In the genomic region with DNA sequence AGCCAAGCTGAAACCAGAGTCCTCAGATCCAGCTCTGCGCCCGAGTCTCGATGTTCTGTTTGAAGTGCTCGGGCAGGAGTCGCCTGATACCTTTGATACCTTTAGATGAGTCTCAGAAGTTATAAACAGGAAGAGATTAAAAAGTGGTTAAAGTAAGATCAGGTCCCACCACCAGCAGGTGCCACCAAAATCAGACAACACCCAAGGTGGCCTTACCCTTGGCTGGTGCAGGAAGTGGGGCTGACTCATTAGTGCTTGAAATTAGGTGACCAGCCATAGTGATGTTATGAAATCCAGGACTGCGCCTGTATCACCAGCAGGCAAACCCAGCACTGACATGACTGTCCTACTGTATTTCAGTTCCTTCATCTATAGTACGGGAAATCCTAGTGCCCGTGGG, we compare ENCODE assay signal across 24 mouse cellular contexts. TPM values are rescaled to one million over a fixed set of nuclear protein-coding genes. Genes with fewer than 3 reads are reported as not detected.
A peak's percentile ranks its signal among the peaks of the same experiment; 100 is the strongest.
DNase-seq lines count a peak whose midpoint lies in the region; ATAC-seq lines count a peak whose summit lies in the region.
"Had no signal": no experiment of that assay in that cellular context is flagged by ENCODE, and none has a peak within 500 bp of the region (broad histone marks: within the 10 kb centered on the region; RNA-seq: fewer than 3 reads in every experiment).

No protein-coding gene starts in this region.

- H3K36me3 ChIP-seq in intestine, embryonic 16.5 days (ENCODE audit: control insufficient read depth, insufficient read depth, low read length), result no peaks in the 10 kb centered on the region
- H3K36me3 ChIP-seq: forebrain, embryonic 10.5 days; G1E; heart, embryonic 12.5 days; heart, embryonic 15.5 days; hindbrain, embryonic 15.5 days had no signal

- H3K4me1 ChIP-seq in intestine, embryonic 16.5 days (ENCODE audit: control insufficient read depth, insufficient read depth, low read length), result no peaks in the 10 kb centered on the region
- H3K4me1 ChIP-seq: forebrain, embryonic 10.5 days; forebrain, embryonic 13.5 days; heart, embryonic 12.5 days; heart, embryonic 15.5 days; hindbrain, embryonic 15.5 days had no signal

- no peak overlapping the region for H3K4me2 ChIP-seq in intestine, embryonic 16.5 days (ENCODE audit: low read depth, low read length)
- H3K4me2 ChIP-seq: forebrain, embryonic 13.5 days; heart, embryonic 12.5 days; heart, embryonic 15.5 days; hindbrain, embryonic 15.5 days had no signal

- no peaks in the 10 kb centered on the region for H3K9me3 ChIP-seq in intestine, embryonic 16.5 days (ENCODE audit: control insufficient read depth, low read length)
- H3K9me3 ChIP-seq: forebrain, embryonic 10.5 days; forebrain, embryonic 13.5 days; G1E; heart, embryonic 12.5 days; heart, embryonic 15.5 days; hindbrain, embryonic 15.5 days had no signal

- H3K4me3 ChIP-seq in intestine, embryonic 16.5 days (ENCODE audit: low read length), result no peak overlapping the region
- H3K4me3 ChIP-seq: forebrain, embryonic 10.5 days; forebrain, embryonic 13.5 days; gastrocnemius, adult 2 months; heart, embryonic 12.5 days; heart, embryonic 15.5 days; hindbrain, embryonic 15.5 days had no signal

- peak; percentile 79 for DNase-seq in 3T3-L1 (ENCODE audit: low read depth, low spot score)
- DNase-seq in ES-CJ7 (ENCODE audit: low read depth, low spot score), result peak; percentile 46
- DNase-seq in R1 (ENCODE audit: low read depth, low spot score), result peak; percentile 39
- DNase-seq in natural killer cell, adult 2 months (ENCODE audit: low spot score in 2 of 2), result no peak
- DNase-seq: adrenal gland, adult 8-10 months; adrenal gland, postnatal 25 days; cerebellum, adult 11-12 months; cerebellum, adult 8-10 months; cerebellum, postnatal 10 days; gastrocnemius, adult 2 months; gastrocnemius, postnatal 14 days; heart, adult 18-20 months; heart, postnatal 10 days; heart, postnatal 4 days; kidney, adult 11 months had no signal

- 93% methylated on average over 8 of the region's 8 CpGs for WGBS in intestine, embryonic 16.5 days

- H3K9ac ChIP-seq in intestine, embryonic 16.5 days (ENCODE audit: low read depth, low read length), result no peak overlapping the region
- H3K9ac ChIP-seq: forebrain, embryonic 13.5 days; heart, embryonic 12.5 days; heart, embryonic 15.5 days; hindbrain, embryonic 15.5 days had no signal

- H3K27ac ChIP-seq in intestine, embryonic 16.5 days (ENCODE audit: low read length), result no peak overlapping the region
- H3K27ac ChIP-seq: forebrain, embryonic 10.5 days; forebrain, embryonic 13.5 days; gastrocnemius, adult 2 months; heart, embryonic 15.5 days; hindbrain, embryonic 15.5 days had no signal

- H3K27me3 ChIP-seq in intestine, embryonic 16.5 days (replicated peaks; ENCODE audit: control insufficient read depth, insufficient read depth, low read length), result no peaks in the 10 kb centered on the region
- H3K27me3 ChIP-seq: forebrain, embryonic 13.5 days; heart, embryonic 12.5 days; heart, embryonic 15.5 days; hindbrain, embryonic 15.5 days had no signal

- ATAC-seq in intestine, embryonic 16.5 days, result no peak
- ATAC-seq in frontal cortex, adult (ENCODE audit: low TSS enrichment), result no peak
- ATAC-seq: forebrain, embryonic 13.5 days; forebrain, embryonic 16.5 days had no signal

RNA-seq across cellular contexts. Expression of a gene that starts 17.8 kb away (rescaled TPM):
- polyA plus RNA-seq in intestine, embryonic 16.5 days (2015; fragmentation: Nextera tagmentation; extraction: Ambion mirVana), result 25.2 and 26.4 TPM in 2 replicates

RNA-seq across cellular contexts. Expression of a gene that starts 47.9 kb away (rescaled TPM):
- 6.3 and 7.1 TPM in 2 replicates for polyA plus RNA-seq in intestine, embryonic 16.5 days (2015; fragmentation: Nextera tagmentation; extraction: Ambion mirVana)
- polyA plus RNA-seq: G1E had no signal

Comparison
In these comparisons a context has a peak if more than half of its experiments do, and no peak if none do; other contexts are left out.
1. DNase-seq: peak in 3T3-L1 (single experiment), ES-CJ7 (single experiment) and R1 (single experiment); none in natural killer cell, adult 2 months (0 of 2).